Mouse (Mus musculus) embryo, embryonic 11 days (tissue): ENCODE results near the gene Ikzf4.

ENCODE experiments used
- DNase-seq: peaks from one replicate; pipeline ENCODE4 v3.0.0-alpha.2; 2015

Ikzf4 gene

GRCm38 (mm10) chr10:128606483-128606882 is 39.3 kb downstream of the Ikzf4 start:
- no peak for DNase-seq

GRCm38 (mm10) chr10:128602470-128603128 is 43.2 kb downstream of the Ikzf4 start:
- DNase-seq: no peak

- DNase-seq: no peak
Observed at GRCm38 (mm10) chr10:128601499-128601898, 44.3 kb downstream of the Ikzf4 start.

- no peak for DNase-seq
Observed at GRCm38 (mm10) chr10:128598476-128598875, 47.3 kb downstream of the Ikzf4 start.

DNA sequence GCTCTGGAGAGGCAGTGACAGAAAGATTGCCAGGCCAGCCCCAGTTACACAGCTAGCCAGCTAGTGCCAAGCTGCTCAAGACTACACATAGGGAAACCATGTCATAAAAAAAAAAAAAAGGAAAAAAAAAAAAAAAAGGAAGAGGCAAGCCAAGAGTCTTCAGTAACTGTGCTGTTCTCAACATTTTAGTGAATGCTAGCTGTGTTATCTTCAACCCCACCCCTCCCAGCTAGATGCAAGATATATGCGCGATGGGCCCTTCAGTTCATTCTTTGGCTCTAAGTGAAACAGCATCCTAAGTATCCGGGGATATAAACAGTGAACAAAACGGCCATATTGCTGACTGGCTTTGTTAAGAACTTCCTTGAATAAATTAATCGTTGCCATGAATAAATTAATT is 53.0 kb downstream of the Ikzf4 start:
- no peak for DNase-seq

DNA sequence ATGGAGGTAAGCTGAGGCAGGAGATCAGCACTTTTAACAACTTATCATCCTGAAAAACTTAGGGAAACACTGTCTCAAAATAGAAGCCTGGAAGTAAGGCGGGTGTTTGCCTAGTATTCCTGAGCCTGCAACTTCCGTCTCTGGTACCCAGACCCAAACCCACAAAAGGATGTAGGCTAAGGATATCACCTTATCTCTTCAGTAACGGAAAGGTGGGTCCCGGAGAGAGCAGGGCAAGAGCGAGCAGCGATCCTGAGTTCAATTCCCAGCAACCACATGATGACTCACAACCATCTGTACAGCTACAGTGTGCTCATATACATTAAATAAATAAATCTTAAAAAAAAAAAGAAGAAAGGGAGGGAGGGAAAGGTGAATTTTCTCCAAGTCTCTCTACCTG is 54.4 kb downstream of the Ikzf4 start:
- DNase-seq: no peak

GRCm38 (mm10) chr10:128590193-128590690 is 55.5 kb downstream of the Ikzf4 start:
- peak; percentile 89 for DNase-seq

DNA sequence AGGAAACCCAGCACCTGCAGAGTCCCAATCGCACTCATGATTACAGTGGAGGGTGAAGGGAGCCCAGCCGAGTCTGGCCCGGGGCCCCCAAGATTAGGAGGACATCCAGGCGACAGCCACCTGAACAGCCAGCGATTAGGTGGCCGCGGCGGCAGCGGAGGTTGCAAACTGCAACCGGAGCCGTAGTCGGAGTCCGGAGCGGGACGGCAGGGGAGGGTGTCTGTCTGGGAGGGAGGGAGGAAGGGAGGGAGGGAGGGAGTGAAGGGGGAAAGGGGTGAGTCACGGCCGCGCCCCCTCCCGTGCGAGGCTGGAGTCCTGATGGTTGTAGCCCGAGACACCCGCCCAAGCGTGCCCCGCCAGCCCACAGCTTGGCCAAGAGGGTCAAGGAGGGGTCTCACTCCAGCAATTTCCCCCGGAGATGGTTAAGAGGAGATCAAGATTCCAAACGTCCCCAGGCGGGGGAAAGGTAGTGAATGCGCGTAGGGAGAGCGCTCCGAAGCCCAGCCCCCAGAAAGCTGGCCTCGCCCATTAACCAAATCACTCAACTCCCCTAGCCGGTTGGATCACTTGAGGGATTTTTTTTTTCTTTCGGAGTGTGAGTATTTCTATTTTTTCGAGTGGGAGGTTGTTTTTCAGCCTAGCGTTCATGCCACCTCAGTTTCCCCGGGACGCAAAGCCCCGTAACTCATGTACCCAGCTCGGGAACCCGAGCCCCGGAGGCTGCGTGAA is 56.2 kb downstream of the Ikzf4 start, which contains the start of gene Erbb3:
Gene Erbb3, minus strand, starts transcription at position 189 of the 729 bp plus-strand sequence.
- DNase-seq: peak; percentile 80

DNA sequence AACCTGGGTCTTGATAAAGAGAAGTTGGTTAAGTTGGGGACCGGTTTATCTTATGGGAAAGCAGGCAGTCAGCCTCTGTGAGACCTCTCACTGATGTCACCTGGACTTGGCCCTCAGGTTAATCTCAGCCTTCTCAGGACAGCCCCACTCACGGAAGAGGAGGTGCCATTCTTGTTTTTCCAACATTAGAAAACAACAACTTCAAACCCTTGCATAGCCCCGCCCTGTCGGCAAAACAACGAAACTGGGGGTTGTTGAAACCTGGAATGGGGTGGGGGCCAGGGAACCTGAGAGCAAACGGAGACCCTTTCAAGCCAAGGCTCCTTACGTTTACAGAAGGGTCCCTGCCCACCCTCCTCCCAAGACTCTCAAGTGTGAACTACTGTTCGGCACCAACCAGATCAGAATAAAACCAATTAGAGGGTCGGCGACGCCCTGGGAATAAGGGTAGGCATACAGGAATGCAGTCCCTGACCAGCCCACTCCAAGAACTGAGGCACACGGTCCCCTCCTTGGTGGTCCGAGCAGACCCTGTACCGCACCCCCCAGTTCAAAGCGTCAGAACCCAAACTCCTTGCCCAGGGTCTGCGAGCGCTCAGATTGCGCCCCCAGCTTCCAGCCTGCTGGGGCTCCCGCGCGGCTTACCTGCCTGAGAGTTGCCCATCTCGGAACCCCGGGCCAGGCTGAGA is 56.9 kb downstream of the Ikzf4 start:
- no peak for DNase-seq

DNA sequence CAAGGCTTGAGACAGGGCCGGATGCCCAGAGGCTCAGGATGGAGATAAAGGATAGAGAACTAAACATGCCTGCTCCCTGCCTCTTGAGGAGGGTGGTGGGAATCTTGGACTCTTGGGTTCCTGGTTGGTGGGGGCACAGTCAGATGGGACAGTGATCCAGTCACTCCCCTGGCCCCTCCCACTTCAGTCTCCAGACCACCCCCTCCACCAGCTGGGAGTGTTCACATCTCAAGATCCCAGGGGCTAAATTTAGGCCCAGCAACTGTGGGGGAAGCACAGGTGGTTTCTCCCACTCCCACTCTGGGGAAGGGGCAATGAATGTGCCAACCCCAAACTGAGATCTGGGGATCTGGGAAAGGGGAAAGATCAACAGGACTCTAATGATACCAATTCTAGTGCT is 57.7 kb downstream of the Ikzf4 start:
- DNase-seq: no peak

GRCm38 (mm10) chr10:128587697-128588096 is 58.1 kb downstream of the Ikzf4 start:
- no peak for DNase-seq

GRCm38 (mm10) chr10:128587120-128587519 is 58.7 kb downstream of the Ikzf4 start:
- no peak for DNase-seq

- DNase-seq: no peak
Observed at GRCm38 (mm10) chr10:128586546-128586945, 59.2 kb downstream of the Ikzf4 start.

DNA sequence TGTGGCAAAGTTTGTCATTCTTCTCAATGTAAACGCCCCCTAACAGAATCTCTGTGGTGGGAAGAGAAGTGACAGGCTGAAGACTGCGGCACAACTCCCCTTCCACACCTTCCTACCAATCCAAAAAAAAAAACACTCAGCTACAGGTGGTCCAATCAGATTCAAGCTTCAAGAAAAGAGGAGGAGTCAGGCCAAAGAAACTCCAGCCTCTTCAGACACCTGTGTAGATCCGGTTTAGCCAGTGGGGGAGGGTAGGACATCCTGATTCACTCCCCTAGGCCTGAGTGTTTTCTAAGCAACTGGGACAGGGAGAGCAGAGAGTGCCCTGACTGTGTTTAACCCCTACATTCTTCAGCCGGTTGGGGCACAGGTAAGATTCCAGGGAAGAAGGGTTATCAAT is 61.4 kb downstream of the Ikzf4 start:
- DNase-seq: peak; percentile 19

GRCm38 (mm10) chr10:128583644-128584043 is 62.1 kb downstream of the Ikzf4 start:
- DNase-seq: peak; percentile 22
